Mouse (Mus musculus): ENCODE results near the gene Dapk1.
"Not testable (repeated sequence)": the region's sequence is repeated elsewhere in the genome, so short reads cannot be mapped to it uniquely, and the experiment has no call there.

The Dapk1 gene

GRCm38 (mm10) chr13:60601436-60602415 is at the start of gene Dapk1:
TSS of gene Dapk1 (plus strand) at chr13:60601947.
- peak; percentile 57 to 72 for DNase-seq (ENCODE audit: low spot score in 2 of 2)

GRCm38 (mm10) chr13:60553326-60553725 is 48.4 kb upstream of the Dapk1 start:
- no peak for DNase-seq (ENCODE audit: low spot score in 2 of 2)

GRCm38 (mm10) chr13:60556476-60556875 is 45.3 kb upstream of the Dapk1 start:
- DNase-seq (ENCODE audit: low spot score in 2 of 2) = no peak

GRCm38 (mm10) chr13:60556911-60557310 is 44.8 kb upstream of the Dapk1 start:
- DNase-seq (ENCODE audit: low spot score in 2 of 2) = no peak

GRCm38 (mm10) chr13:60564303-60564702 is 37.4 kb upstream of the Dapk1 start:
- no peak for DNase-seq (ENCODE audit: low spot score in 2 of 2)

GRCm38 (mm10) chr13:60568934-60569548 is 32.7 kb upstream of the Dapk1 start:
- no peak for DNase-seq (ENCODE audit: low spot score in 2 of 2)

GRCm38 (mm10) chr13:60569549-60569941 is 32.2 kb upstream of the Dapk1 start:
- DNase-seq (ENCODE audit: low spot score in 2 of 2) = no peak

- DNase-seq (ENCODE audit: low spot score in 2 of 2) = no peak
Observed at GRCm38 (mm10) chr13:60573541-60573940, 28.2 kb upstream of the Dapk1 start.

- no peak for DNase-seq (ENCODE audit: low spot score in 2 of 2)
Observed at GRCm38 (mm10) chr13:60573971-60574370, 27.8 kb upstream of the Dapk1 start.

GRCm38 (mm10) chr13:60578541-60578940 is 23.2 kb upstream of the Dapk1 start:
- DNase-seq (ENCODE audit: low spot score in 2 of 2) = no peak

- no peak for DNase-seq (ENCODE audit: low spot score in 2 of 2)
Observed at GRCm38 (mm10) chr13:60594866-60595265, 6.9 kb upstream of the Dapk1 start.

GRCm38 (mm10) chr13:60595519-60595918 is 6.2 kb upstream of the Dapk1 start:
- DNase-seq (ENCODE audit: low spot score in 2 of 2) = no peak

- peak in 1 of 2 experiments; percentile 20 for DNase-seq (ENCODE audit: low spot score in 2 of 2)
Observed at GRCm38 (mm10) chr13:60602416-60603251, 887 bp downstream of the Dapk1 start.

GRCm38 (mm10) chr13:60603252-60603562 is 1.5 kb downstream of the Dapk1 start:
- no peak for DNase-seq (ENCODE audit: low spot score in 2 of 2)

- DNase-seq (ENCODE audit: low spot score in 2 of 2) = no peak
Observed at GRCm38 (mm10) chr13:60607411-60607810, 5.7 kb downstream of the Dapk1 start.

- DNase-seq (ENCODE audit: low spot score in 2 of 2) = no peak
Observed at GRCm38 (mm10) chr13:60608411-60609046, 6.8 kb downstream of the Dapk1 start.

GRCm38 (mm10) chr13:60609234-60609633 is 7.5 kb downstream of the Dapk1 start:
- no peak for DNase-seq (ENCODE audit: low spot score in 2 of 2)

- no peak for DNase-seq (ENCODE audit: low spot score in 2 of 2)
Observed at GRCm38 (mm10) chr13:60610558-60610957, 8.8 kb downstream of the Dapk1 start.

- DNase-seq (ENCODE audit: low spot score in 2 of 2) = not testable (repeated sequence)
Observed at GRCm38 (mm10) chr13:60610971-60611370, 9.2 kb downstream of the Dapk1 start.

- DNase-seq (ENCODE audit: low spot score in 2 of 2) = no peak
Observed at GRCm38 (mm10) chr13:60612160-60612559, 10.4 kb downstream of the Dapk1 start.

- DNase-seq (ENCODE audit: low spot score in 2 of 2) = no peak
Observed at GRCm38 (mm10) chr13:60614154-60614553, 12.4 kb downstream of the Dapk1 start.

All from frontal cortex, postnatal 25 days (tissue).